Mouse (Mus musculus): Measurements from ENCODE around the gene S1pr3. TPM values are rescaled to one million over a fixed set of nuclear protein-coding genes. Genes with fewer than 3 reads are reported as not detected.

S1pr3 gene
- polyA plus RNA-seq, 1 experiment from 2014 or later, result 12.8 TPM

DNA sequence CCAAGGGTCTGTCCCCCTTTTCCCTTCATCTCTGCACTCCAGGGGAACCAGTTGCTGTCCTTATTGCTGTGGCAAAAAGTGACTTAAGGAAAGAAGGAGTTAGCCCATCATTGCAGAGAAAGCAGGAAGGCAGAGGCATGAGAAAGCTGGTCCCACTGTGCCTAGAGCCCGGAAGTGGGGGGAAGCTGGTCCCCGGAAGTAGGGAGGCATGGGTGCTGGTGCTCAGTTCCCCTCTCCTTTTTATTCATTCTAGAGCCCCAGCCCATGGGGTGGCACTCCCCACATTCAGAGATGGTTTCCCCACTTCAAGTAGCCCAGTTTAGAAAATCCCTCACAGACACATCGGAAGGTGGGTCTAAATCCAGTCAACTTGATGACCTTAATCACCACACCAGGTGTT, 8.9 kb upstream of the S1pr3 start:
- no peak overlapping the region for H3K27ac ChIP-seq (replicated peaks; ENCODE audit: low read depth, low read length)
- DNase-seq, result no peak
- H3K4me1 ChIP-seq (ENCODE audit: control insufficient read depth, insufficient read depth, low read length), result peaks cover 4% of the 10 kb centered on the region; the same call in 1 of the 2 replicates
- H3K9me3 ChIP-seq (ENCODE audit: control insufficient read depth, low read length), result peaks cover 4% of the 10 kb centered on the region
- 96% methylated on average over 3 of the region's 3 CpGs for WGBS
- H3K27me3 ChIP-seq (ENCODE audit: control insufficient read depth, insufficient read depth, low read length), result no peaks in the 10 kb centered on the region
- H3K4me2 ChIP-seq (ENCODE audit: low read length), result no peak overlapping the region
- no peak overlapping the region for H3K4me3 ChIP-seq (replicated peaks; ENCODE audit: low read depth, low read length)
- ATAC-seq (ENCODE audit: low FRiP score, low TSS enrichment), result no peak
- no peaks in the 10 kb centered on the region for H3K36me3 ChIP-seq (ENCODE audit: control insufficient read depth, insufficient read depth, low read length)
- H3K9ac ChIP-seq (replicated peaks; ENCODE audit: low read length), result no peak overlapping the region

- Histone ChIP-seq H3K4me3 (replicated peaks; ENCODE audit: low read depth, low read length) (peak overlapping the region; percentile 33), H3K4me1 (ENCODE audit: control insufficient read depth, insufficient read depth, low read length) (peaks cover 4% of the 10 kb centered on the region; the same call in 1 of the 2 replicates), H3K27me3 (ENCODE audit: control insufficient read depth, insufficient read depth, low read length) (no peaks in the 10 kb centered on the region), H3K27ac (replicated peaks; ENCODE audit: low read depth, low read length) (no peak overlapping the region), H3K4me2 (ENCODE audit: low read length) (peak overlapping the region; percentile 73), H3K9ac (replicated peaks; ENCODE audit: low read length) (peak overlapping the region; percentile 52), H3K9me3 (ENCODE audit: control insufficient read depth, low read length) (no peaks in the 10 kb centered on the region), H3K36me3 (ENCODE audit: control insufficient read depth, insufficient read depth, low read length) (no peaks in the 10 kb centered on the region)
- 36% methylated on average over 14 of the region's 14 CpGs for WGBS
- ATAC-seq (ENCODE audit: low FRiP score, low TSS enrichment) (peak; percentile 36; the same call in 1 of the 2 replicates), DNase-seq (peak; percentile 51)
These were observed 8.2 kb upstream of the S1pr3 start for GRCm38 (mm10) chr13:51400186-51400719.

DNA sequence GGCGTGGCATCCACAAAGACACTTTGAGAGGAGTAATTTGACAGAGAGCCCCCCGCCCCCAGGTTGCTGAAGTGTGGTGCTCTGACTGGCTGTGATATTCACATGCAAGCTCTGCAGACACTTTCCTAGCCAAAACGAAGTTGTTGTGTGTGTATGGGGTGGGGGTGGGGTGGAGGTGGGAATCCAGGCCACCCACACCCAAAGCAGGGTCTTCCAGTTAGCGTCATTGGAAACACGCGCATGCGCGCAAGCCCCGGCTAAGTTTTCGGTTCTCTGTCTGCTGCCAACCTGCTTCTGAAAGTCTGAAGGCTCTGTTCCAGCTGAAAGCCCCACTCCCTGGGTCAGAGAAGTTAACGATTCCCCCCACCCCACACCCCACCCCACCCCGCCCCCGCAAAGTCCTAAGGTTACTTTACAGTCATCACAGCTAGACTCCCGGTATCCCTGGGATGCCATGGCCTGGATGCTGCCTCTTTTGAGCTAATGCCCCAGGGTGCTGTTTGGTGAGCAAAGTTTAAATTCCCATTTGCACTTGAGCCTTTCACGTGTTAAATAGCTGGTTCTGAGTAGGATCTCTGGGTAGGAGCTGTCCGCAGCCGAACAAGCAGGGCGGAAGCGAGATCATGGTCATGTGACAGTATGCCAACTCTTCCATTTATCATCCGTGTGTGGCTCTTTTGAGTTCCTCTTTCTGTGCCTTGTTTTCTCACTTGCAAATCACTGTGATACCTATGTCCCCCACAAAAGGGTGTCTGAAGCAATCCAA, 7.5 kb upstream of the S1pr3 start:
- no peaks in the 10 kb centered on the region for H3K27me3 ChIP-seq (ENCODE audit: control insufficient read depth, insufficient read depth, low read length)
- H3K4me1 ChIP-seq (ENCODE audit: control insufficient read depth, insufficient read depth, low read length), result peaks cover 4% of the 10 kb centered on the region; the same call in 1 of the 2 replicates
- H3K4me2 ChIP-seq (ENCODE audit: low read length), result peak overlapping the region; percentile 73
- no peak overlapping the region for H3K27ac ChIP-seq (replicated peaks; ENCODE audit: low read depth, low read length)
- peak; percentile 68 for ATAC-seq (ENCODE audit: low FRiP score, low TSS enrichment)
- DNase-seq, result peak; percentile 86
- peak overlapping the region; percentile 33 for H3K4me3 ChIP-seq (replicated peaks; ENCODE audit: low read depth, low read length)
- H3K9ac ChIP-seq (replicated peaks; ENCODE audit: low read length), result peak overlapping the region; percentile 52
- no peaks in the 10 kb centered on the region for H3K9me3 ChIP-seq (ENCODE audit: control insufficient read depth, low read length)
- H3K36me3 ChIP-seq (ENCODE audit: control insufficient read depth, insufficient read depth, low read length), result no peaks in the 10 kb centered on the region
- 12% methylated on average over 20 of the region's 20 CpGs for WGBS

GRCm38 (mm10) chr13:51404566-51404965, 3.9 kb upstream of the S1pr3 start:
- Histone ChIP-seq H3K4me2 (ENCODE audit: low read length) (no peak overlapping the region), H3K27ac (replicated peaks; ENCODE audit: low read depth, low read length) (no peak overlapping the region), H3K27me3 (ENCODE audit: control insufficient read depth, insufficient read depth, low read length) (peaks cover 7% of the 10 kb centered on the region), H3K9ac (replicated peaks; ENCODE audit: low read length) (no peak overlapping the region), H3K9me3 (ENCODE audit: control insufficient read depth, low read length) (no peaks in the 10 kb centered on the region), H3K4me3 (replicated peaks; ENCODE audit: low read depth, low read length) (no peak overlapping the region), H3K4me1 (ENCODE audit: control insufficient read depth, insufficient read depth, low read length) (peaks cover 18% of the 10 kb centered on the region; the same call in 1 of the 2 replicates), H3K36me3 (ENCODE audit: control insufficient read depth, insufficient read depth, low read length) (no peaks in the 10 kb centered on the region)
- DNase-seq (no peak), ATAC-seq (ENCODE audit: low FRiP score, low TSS enrichment) (no peak)
- 94% methylated on average over 4 of the region's 4 CpGs for WGBS

DNA sequence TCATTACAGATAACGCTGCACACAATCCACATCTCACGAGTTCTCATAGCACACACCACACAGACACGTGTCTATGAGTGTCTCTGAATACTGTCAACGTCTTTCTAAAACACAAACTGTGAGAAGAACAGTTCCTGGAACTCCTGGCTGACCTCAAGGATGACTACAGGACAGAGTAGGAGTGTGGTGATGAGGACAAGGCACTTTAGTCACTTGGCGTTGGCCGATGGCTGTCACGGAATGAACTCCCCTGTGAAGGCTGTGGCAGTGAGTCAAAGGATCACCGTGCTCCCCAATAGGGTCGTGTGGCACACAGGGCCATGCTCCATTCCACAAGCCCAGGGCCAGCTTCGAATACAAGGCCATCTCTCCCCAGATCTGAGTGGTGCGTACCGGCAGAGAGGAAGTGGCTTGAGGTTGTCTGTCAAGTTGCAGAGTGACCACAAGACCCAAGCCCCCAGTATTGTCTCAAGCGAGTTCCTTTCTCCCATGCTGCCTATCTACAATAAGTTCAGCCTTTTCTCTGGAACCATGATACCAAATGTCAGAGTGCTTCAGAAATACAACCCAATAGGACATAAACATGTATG, 2.6 kb upstream of the S1pr3 start:
- Histone ChIP-seq H3K9ac (replicated peaks; ENCODE audit: low read length) (no peak overlapping the region), H3K4me3 (replicated peaks; ENCODE audit: low read depth, low read length) (no peak overlapping the region), H3K9me3 (ENCODE audit: control insufficient read depth, low read length) (no peaks in the 10 kb centered on the region), H3K4me2 (ENCODE audit: low read length) (no peak overlapping the region), H3K36me3 (ENCODE audit: control insufficient read depth, insufficient read depth, low read length) (no peaks in the 10 kb centered on the region), H3K27ac (replicated peaks; ENCODE audit: low read depth, low read length) (no peak overlapping the region), H3K4me1 (ENCODE audit: control insufficient read depth, insufficient read depth, low read length) (peaks cover 14% of the 10 kb centered on the region; the same call in 1 of the 2 replicates), H3K27me3 (ENCODE audit: control insufficient read depth, insufficient read depth, low read length) (peaks cover 11% of the 10 kb centered on the region)
- no peak for ATAC-seq (ENCODE audit: low FRiP score, low TSS enrichment)
- WGBS, result 95% methylated on average over 13 of the region's 13 CpGs
- DNase-seq, result no peak

DNA sequence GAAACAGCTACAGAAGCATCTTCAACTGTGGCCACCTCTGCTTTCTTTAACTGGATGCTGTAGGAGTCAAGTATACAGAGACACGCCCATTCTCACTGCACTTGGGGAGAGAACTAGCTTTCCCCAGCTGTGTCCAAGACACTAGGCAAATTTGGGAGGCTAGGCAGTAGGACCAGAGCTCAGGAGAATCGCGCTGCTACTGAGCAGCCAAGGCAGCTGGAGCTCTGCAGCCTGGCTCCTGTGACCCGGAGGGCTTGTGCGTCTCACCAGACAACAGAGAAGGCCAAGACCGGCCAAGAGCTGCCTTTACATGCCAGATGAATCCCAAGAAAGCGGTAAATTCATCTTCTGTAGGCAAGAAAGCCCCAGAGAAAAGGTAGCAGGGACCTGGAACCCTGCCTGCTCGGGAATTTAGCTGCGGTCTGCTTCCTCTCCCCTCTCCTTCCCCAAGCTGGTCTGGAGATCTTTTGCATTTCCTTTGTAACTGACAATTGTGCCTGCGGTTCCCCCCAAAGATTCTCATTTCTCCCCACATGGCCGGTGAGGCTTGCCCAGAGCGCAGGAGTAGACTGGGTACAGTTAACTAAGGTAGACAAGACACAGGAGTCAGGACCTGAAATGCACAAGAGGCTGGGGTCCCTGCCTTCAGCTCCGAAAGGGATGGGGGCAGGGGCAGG, 760 bp upstream of the S1pr3 start:
- 31% methylated on average over 13 of the region's 13 CpGs for WGBS
- DNase-seq (peak; percentile 31), ATAC-seq (ENCODE audit: low FRiP score, low TSS enrichment) (no peak)
- H3K9ac ChIP-seq (replicated peaks; ENCODE audit: low read length), result no peak overlapping the region
- no peaks in the 10 kb centered on the region for H3K36me3 ChIP-seq (ENCODE audit: control insufficient read depth, insufficient read depth, low read length)
- H3K4me3 ChIP-seq (replicated peaks; ENCODE audit: low read depth, low read length), result no peak overlapping the region
- H3K4me2 ChIP-seq (ENCODE audit: low read length), result peak overlapping the region; percentile 61
- H3K27ac ChIP-seq (replicated peaks; ENCODE audit: low read depth, low read length), result no peak overlapping the region
- H3K4me1 ChIP-seq (ENCODE audit: control insufficient read depth, insufficient read depth, low read length), result peaks cover 14% of the 10 kb centered on the region; the same call in 1 of the 2 replicates
- H3K9me3 ChIP-seq (ENCODE audit: control insufficient read depth, low read length), result no peaks in the 10 kb centered on the region
- H3K27me3 ChIP-seq (ENCODE audit: control insufficient read depth, insufficient read depth, low read length), result peaks cover 11% of the 10 kb centered on the region

GRCm38 (mm10) chr13:51409936-51410481, 1.6 kb downstream of the S1pr3 start:
- Histone ChIP-seq H3K9me3 (ENCODE audit: control insufficient read depth, low read length) (0 out of 2 replicates have a peak, but pooled peaks cover 3% of the 10 kb centered on the region), H3K4me1 (ENCODE audit: control insufficient read depth, insufficient read depth, low read length) (peaks cover 14% of the 10 kb centered on the region; the same call in 1 of the 2 replicates), H3K4me3 (replicated peaks; ENCODE audit: low read depth, low read length) (no peak overlapping the region), H3K36me3 (ENCODE audit: control insufficient read depth, insufficient read depth, low read length) (no peaks in the 10 kb centered on the region), H3K4me2 (ENCODE audit: low read length) (no peak overlapping the region), H3K27ac (replicated peaks; ENCODE audit: low read depth, low read length) (no peak overlapping the region), H3K9ac (replicated peaks; ENCODE audit: low read length) (no peak overlapping the region), H3K27me3 (ENCODE audit: control insufficient read depth, insufficient read depth, low read length) (peaks cover 11% of the 10 kb centered on the region)
- DNase-seq (no peak), ATAC-seq (ENCODE audit: low FRiP score, low TSS enrichment) (no peak)
- 88% methylated on average over 6 of the region's 6 CpGs for WGBS

GRCm38 (mm10) chr13:51411243-51411642, 2.8 kb downstream of the S1pr3 start:
- Histone ChIP-seq H3K4me2 (ENCODE audit: low read length) (no peak overlapping the region), H3K27me3 (ENCODE audit: control insufficient read depth, insufficient read depth, low read length) (peaks cover 11% of the 10 kb centered on the region)

More at GRCm38 (mm10) chr13:51411243-51411642, 2.8 kb downstream of the S1pr3 start:
- H3K9ac ChIP-seq (replicated peaks; ENCODE audit: low read length), result no peak overlapping the region
- H3K36me3 ChIP-seq (ENCODE audit: control insufficient read depth, insufficient read depth, low read length), result no peaks in the 10 kb centered on the region
- peaks cover 14% of the 10 kb centered on the region; the same call in 1 of the 2 replicates for H3K4me1 ChIP-seq (ENCODE audit: control insufficient read depth, insufficient read depth, low read length)
- WGBS, result 84% methylated on average over 9 of the region's 9 CpGs
- H3K27ac ChIP-seq (replicated peaks; ENCODE audit: low read depth, low read length), result no peak overlapping the region
- ATAC-seq (ENCODE audit: low FRiP score, low TSS enrichment) (no peak), DNase-seq (no peak)
- H3K4me3 ChIP-seq (replicated peaks; ENCODE audit: low read depth, low read length), result no peak overlapping the region
- H3K9me3 ChIP-seq (ENCODE audit: control insufficient read depth, low read length), result 0 out of 2 replicates have a peak, but pooled peaks cover 5% of the 10 kb centered on the region
